Mouse (Mus musculus): ENCODE data around the gene Acap1.

Gene Acap1

GRCm38 (mm10) chr11:69904311-69904710, 9.0 kb upstream of the Acap1 start:
- no peak for DNase-seq (ENCODE audit: low spot score)

GRCm38 (mm10) chr11:69902972-69903371, 7.6 kb upstream of the Acap1 start:
- DNase-seq (ENCODE audit: low spot score) = no peak

GRCm38 (mm10) chr11:69901993-69902392, 6.7 kb upstream of the Acap1 start:
- no peak for DNase-seq (ENCODE audit: low spot score)

- peak; percentile 90 for DNase-seq (ENCODE audit: low spot score)
These were observed 6.1 kb upstream of the Acap1 start for GRCm38 (mm10) chr11:69901406-69901846.

- DNase-seq (ENCODE audit: low spot score) = peak; percentile 84
These were observed 5.4 kb upstream of the Acap1 start, which contains the start of the genes 2810408A11Rik and Neurl4 for GRCm38 (mm10) chr11:69900471-69901405. TSS of gene 2810408A11Rik (minus strand) at chr11:69900987. TSS of gene Neurl4 (plus strand) at chr11:69901072.

GRCm38 (mm10) chr11:69899870-69900269, 4.5 kb upstream of the Acap1 start:
- DNase-seq (ENCODE audit: low spot score) = no peak

- DNase-seq (ENCODE audit: low spot score) = no peak
These were observed 668 bp downstream of the Acap1 start for GRCm38 (mm10) chr11:69894671-69895070.

GRCm38 (mm10) chr11:69891482-69891881, 3.9 kb downstream of the Acap1 start:
- peak; percentile 79 for DNase-seq (ENCODE audit: low spot score)

- no peak for DNase-seq (ENCODE audit: low spot score)
These were observed 8.3 kb downstream of the Acap1 start for GRCm38 (mm10) chr11:69886907-69887635.

- DNase-seq (ENCODE audit: low spot score) = no peak
These were observed 10.7 kb downstream of the Acap1 start for GRCm38 (mm10) chr11:69884663-69885062.

- DNase-seq (ENCODE audit: low spot score) = no peak
These were observed 11.1 kb downstream of the Acap1 start for GRCm38 (mm10) chr11:69884240-69884639.

- DNase-seq (ENCODE audit: low spot score) = no peak
These were observed 11.7 kb downstream of the Acap1 start for GRCm38 (mm10) chr11:69883527-69884151.

- peak; percentile 70 for DNase-seq (ENCODE audit: low spot score)
These were observed 12.3 kb downstream of the Acap1 start for GRCm38 (mm10) chr11:69883066-69883465.

- no peak for DNase-seq (ENCODE audit: low spot score)
These were observed 13.3 kb downstream of the Acap1 start for GRCm38 (mm10) chr11:69881787-69882670.

- peak; percentile 90 for DNase-seq (ENCODE audit: low spot score)
These were observed 14.3 kb downstream of the Acap1 start, which contains the start of gene Kctd11 for GRCm38 (mm10) chr11:69880853-69881603. TSS of gene Kctd11 (minus strand) at chr11:69881406.

GRCm38 (mm10) chr11:69880506-69880852, 14.9 kb downstream of the Acap1 start:
- DNase-seq (ENCODE audit: low spot score) = peak; percentile 83

GRCm38 (mm10) chr11:69879711-69880110, 15.6 kb downstream of the Acap1 start:
- DNase-seq (ENCODE audit: low spot score) = no peak

- no peak for DNase-seq (ENCODE audit: low spot score)
These were observed 16.4 kb downstream of the Acap1 start for GRCm38 (mm10) chr11:69878952-69879351.

GRCm38 (mm10) chr11:69878399-69878798, 16.9 kb downstream of the Acap1 start:
- DNase-seq (ENCODE audit: low spot score) = no peak

- DNase-seq (ENCODE audit: low spot score) = no peak
These were observed 17.5 kb downstream of the Acap1 start, which contains the start of gene Tmem95 for GRCm38 (mm10) chr11:69877878-69878277. TSS of gene Tmem95 (minus strand) at chr11:69878018.

Measured in testis, postnatal 10 days (tissue).